Mouse (Mus musculus) thymus, postnatal 14 days (tissue): ENCODE data around the gene Gabra4.
"Not testable (repeated sequence)": the region's sequence is repeated elsewhere in the genome, so short reads cannot be mapped to it uniquely, and the experiment has no call there.

Experiments
- DNase-seq: peaks from one replicate; pipeline ENCODE4 v3.0.0; 2021

The Gabra4 gene

GRCm38 (mm10) chr5:71658115-71658497, at the start of gene Gabra4:
Gene Gabra4, minus strand, starts transcription at chr5:71658308.
- DNase-seq = no peak

- DNase-seq = no peak
Measured at GRCm38 (mm10) chr5:71701273-71701614, 43.1 kb upstream of the Gabra4 start.

GRCm38 (mm10) chr5:71700468-71701272, 42.6 kb upstream of the Gabra4 start:
- DNase-seq = no peak

GRCm38 (mm10) chr5:71699696-71700467, 41.8 kb upstream of the Gabra4 start:
- DNase-seq = no peak

GRCm38 (mm10) chr5:71665593-71665992, 7.5 kb upstream of the Gabra4 start:
- no peak for DNase-seq

GRCm38 (mm10) chr5:71657482-71658114, 510 bp downstream of the Gabra4 start, which contains the start of gene Gabrb1:
Gene Gabrb1, plus strand, starts transcription at chr5:71658113.
- DNase-seq = no peak

- DNase-seq = no peak
Measured at GRCm38 (mm10) chr5:71656771-71657170, 1.3 kb downstream of the Gabra4 start.

GRCm38 (mm10) chr5:71654056-71654455, 4.1 kb downstream of the Gabra4 start:
- DNase-seq = no peak

GRCm38 (mm10) chr5:71648108-71648507, 10.0 kb downstream of the Gabra4 start:
- DNase-seq = no peak

- no peak for DNase-seq
Measured at GRCm38 (mm10) chr5:71639804-71640203, 18.3 kb downstream of the Gabra4 start.

GRCm38 (mm10) chr5:71627820-71628219, 30.3 kb downstream of the Gabra4 start:
- DNase-seq = no peak

GRCm38 (mm10) chr5:71616734-71617133, 41.4 kb downstream of the Gabra4 start:
- no peak for DNase-seq

GRCm38 (mm10) chr5:71614311-71614710, 43.8 kb downstream of the Gabra4 start:
- no peak for DNase-seq

- no peak for DNase-seq
Measured at GRCm38 (mm10) chr5:71608735-71609134, 49.4 kb downstream of the Gabra4 start.

- no peak for DNase-seq
Measured at GRCm38 (mm10) chr5:71606907-71607306, 51.2 kb downstream of the Gabra4 start.

- DNase-seq = no peak
Measured at GRCm38 (mm10) chr5:71604128-71604690, 53.9 kb downstream of the Gabra4 start.

GRCm38 (mm10) chr5:71595321-71595720, 62.8 kb downstream of the Gabra4 start:
- DNase-seq = no peak

GRCm38 (mm10) chr5:71593745-71594255, 64.3 kb downstream of the Gabra4 start:
- DNase-seq = no peak

- no peak for DNase-seq
Measured at GRCm38 (mm10) chr5:71571646-71572237, 86.4 kb downstream of the Gabra4 start.

- no peak for DNase-seq
Measured at GRCm38 (mm10) chr5:71548079-71548478, 110.0 kb downstream of the Gabra4 start, which contains the start of gene Cox7b2. Gene Cox7b2, minus strand, starts transcription at chr5:71548205.

GRCm38 (mm10) chr5:71545554-71545953, 112.6 kb downstream of the Gabra4 start:
- DNase-seq = no peak

- not testable (repeated sequence) for DNase-seq
Measured at GRCm38 (mm10) chr5:71525486-71525885, 132.6 kb downstream of the Gabra4 start.
